Mouse (Mus musculus): ENCODE results near the gene Klc1.

Gene Klc1

DNA sequence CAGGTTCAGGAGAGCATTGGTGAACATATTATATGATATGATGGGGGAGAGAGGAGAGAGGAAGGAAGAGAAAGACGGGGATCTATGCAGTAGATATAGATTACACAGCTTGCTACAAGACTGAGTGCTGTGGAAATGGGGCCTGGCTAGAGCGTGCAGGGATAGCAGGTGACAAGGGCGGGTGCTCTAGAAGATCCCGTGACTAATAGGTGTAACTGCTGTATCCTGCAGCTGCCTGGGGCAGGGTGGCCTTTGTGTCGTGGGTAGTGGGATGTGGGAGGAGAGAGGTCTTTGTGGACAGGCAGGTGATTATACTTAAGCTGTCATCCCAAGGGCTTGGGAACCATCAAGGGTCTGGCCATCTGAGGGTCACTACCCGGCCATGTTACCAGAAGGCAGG, 13.4 kb upstream of the Klc1 start:
- DNase-seq = no peak

- peak; percentile 81 to 83 for DNase-seq
These were observed 12.6 kb upstream of the Klc1 start for GRCm38 (mm10) chr12:111746091-111746490.

GRCm38 (mm10) chr12:111747421-111747820, 11.2 kb upstream of the Klc1 start:
- DNase-seq = no peak

GRCm38 (mm10) chr12:111750739-111751138, 7.9 kb upstream of the Klc1 start:
- DNase-seq = no peak

- DNase-seq = no peak
These were observed 6.2 kb upstream of the Klc1 start for GRCm38 (mm10) chr12:111752491-111752890.

DNA sequence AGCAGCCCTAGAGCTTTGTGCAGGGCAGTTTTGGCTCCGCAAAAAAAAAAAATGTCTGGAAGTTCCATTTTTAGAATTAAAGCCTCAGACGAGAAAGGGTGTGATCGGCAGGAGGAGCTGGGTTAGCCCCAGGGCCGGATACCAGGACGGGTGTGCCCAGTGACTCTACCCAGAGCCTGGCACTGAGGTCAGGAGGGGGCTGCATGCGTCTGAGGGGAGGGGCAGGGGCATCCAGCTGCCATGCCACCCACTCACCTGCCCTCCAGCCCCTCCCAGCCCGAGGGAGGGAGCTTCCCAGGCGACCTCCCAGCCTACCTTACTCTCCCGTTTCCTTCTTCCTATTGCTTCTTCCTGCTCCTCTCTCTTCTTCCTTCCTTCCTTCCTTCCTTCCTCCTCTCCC, 5.3 kb upstream of the Klc1 start:
- peak; percentile 33 to 44 for DNase-seq

DNA sequence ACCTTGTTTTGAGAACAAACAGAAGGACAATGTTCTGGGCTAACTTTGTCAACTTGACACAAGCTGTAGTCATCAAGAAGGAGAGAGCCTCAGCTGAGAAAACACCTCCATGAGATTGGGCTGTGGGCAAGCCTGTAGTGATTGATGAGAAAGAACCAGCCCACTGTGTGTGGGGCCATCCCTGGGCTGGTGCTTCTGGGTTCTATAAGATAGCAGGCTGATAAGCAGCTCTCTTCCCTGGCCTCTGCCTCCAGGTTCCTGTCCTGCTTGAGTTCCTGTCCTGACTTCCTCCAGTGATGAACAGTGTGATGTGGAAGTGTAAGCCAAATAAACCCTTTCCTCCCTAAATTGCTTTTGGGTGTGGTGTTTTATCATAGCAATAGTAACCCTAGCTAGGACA, 3.9 kb upstream of the Klc1 start:
- no peak for DNase-seq

- no peak for DNase-seq
These were observed 3.4 kb upstream of the Klc1 start for GRCm38 (mm10) chr12:111755231-111755630.

DNA sequence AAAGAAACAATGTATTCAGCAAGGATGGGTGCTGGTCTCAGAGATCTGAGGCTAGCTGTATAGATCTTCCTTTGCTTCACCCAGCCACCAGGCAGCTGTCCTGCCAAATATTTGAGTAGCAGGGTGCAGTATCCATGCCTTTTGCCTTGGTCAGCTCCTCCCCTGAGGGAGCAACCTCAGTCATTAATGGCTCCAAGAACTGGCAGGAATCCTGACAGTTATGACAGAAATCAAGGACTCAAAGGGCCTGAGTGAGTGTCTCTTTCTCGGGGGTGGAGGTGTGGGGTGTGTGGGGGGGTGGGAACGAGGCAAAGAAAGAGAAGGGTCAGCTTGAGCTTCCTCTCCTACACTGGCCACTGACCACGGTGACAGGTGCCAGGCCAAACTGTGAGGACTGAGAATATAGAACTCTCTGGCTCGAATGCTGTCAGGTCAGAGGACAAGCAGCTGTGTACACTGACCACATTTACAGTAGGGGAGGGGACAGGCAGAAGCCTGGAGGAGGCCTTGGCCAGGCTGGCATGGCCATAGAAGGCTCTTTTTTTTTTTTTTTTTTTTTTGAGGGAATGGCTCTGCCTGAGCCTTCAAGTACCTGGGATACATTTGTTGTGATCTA, 2.5 kb upstream of the Klc1 start:
- no peak for DNase-seq

DNA sequence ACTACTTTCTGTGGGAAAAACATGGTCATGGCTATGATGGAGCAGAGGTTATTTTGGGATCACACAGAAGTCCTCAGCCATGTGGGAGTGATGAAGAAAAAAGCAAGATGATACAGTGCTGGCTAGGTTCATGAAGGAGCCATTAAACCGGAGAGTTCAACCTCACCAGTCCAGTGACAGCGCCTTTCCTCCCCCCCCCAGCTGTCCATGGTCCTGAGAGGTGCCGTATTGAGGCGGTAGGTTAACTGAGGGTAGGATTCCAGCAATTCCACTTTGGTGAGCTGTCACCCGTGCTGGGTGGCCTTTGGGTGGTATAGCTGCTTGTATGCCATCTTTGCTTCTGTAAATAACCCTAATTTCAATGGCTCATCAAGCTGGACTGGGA, 2.0 kb upstream of the Klc1 start:
- DNase-seq = no peak

DNA sequence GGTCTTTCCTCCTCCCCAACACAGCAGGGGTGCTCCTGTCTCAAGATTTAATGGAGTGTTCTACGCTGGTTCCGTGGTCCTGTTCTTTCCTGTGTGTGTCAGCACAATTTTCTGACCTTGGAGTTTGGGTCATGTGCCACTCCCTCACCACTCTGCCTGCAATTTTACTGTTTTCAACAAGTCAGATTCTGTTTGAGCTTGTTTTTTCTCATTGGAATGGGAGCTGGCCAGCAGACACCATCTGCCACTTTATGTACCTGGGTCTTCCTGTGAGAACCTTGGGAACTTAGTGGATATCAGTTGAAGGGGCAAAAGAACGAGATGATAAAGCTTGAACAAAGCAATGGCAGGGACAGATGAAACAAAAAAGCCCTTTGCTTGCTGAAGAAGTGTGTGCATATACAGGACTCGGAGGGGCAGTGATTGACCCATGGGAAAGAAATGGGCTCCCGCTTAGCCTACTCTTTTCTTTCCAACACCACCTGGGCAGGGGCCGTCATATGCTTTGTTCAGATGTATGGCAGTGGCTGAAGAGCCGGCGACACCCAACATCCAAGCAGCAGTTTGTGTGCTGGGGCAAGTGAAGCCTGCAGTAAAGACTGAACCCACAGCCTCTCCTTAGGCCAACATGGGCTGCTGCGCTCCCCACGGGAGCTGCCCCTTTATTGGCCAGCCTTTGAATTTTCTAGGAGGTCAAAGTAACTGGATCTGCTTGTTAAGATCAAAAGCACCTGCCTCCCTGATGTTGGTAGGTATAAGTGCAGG, 906 bp upstream of the Klc1 start:
- DNase-seq = no peak

- DNase-seq = peak; percentile 75 to 88
These were observed 770 bp downstream of the Klc1 start for GRCm38 (mm10) chr12:111759176-111760061.

- no peak for DNase-seq
These were observed 1.8 kb downstream of the Klc1 start for GRCm38 (mm10) chr12:111760306-111760908.

- no peak for DNase-seq
These were observed 4.1 kb downstream of the Klc1 start for GRCm38 (mm10) chr12:111762620-111763280.

GRCm38 (mm10) chr12:111766313-111767236, 7.9 kb downstream of the Klc1 start:
- DNase-seq = no peak

- no peak for DNase-seq
These were observed 9.8 kb downstream of the Klc1 start for GRCm38 (mm10) chr12:111768322-111768928.

DNA sequence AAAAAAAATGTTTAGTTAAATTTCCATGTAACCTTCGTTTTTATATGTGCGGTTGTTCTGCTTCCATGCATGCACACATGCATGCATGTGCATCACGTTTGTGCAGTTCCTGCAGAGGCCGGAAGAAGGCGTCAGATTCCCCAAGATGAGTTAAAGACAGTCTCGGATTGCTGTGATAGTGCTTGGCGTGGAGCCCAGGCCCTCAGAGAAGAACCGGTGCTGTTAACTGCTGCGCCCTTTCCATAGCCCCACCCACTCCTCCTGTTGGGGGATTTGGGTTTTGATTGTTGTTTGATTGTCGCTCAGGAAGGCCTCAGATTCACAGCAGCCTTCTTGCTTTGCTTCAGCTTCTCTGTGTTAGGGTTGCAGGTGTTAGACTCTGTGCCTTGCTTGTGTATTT, 10.7 kb downstream of the Klc1 start:
- peak; percentile 56 to 70 for DNase-seq

DNA sequence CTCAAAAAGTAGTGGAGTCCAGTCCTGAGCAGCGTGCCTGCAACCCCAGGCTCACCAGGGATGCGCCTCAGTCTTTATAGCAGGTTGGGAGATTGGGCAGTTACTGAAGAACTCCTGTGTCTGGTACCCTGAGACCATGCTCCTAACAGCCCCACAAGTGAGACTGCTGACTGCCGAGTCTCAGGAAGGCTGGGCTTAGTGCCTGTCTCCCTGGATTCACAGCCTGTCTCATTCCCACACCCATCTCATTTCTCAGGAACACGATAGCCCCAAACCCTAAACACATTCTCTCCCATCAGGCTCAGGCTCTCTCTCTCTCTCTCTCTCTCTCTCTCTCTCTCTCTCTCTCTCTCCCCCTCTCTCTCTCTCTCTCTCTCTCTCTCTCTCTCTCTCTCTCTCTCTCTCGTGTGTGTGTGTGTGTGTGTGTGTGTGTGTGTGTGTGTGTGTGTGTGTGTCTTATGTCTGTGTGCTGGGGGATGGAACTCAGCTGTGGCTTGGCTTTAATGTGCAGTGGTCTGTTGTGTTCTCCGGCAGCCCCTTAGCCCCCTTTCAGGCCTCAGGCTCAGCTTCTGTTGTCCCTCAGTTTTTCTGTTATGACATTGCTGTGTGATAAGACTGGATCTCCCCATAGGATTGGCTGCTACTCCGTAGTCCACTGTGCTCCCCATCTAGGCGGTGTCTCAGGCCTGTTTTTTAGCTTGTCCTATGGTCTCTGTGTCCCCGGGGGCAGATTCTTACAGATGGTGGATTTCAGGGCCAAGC, 11.3 kb downstream of the Klc1 start:
- DNase-seq = no peak

DNA sequence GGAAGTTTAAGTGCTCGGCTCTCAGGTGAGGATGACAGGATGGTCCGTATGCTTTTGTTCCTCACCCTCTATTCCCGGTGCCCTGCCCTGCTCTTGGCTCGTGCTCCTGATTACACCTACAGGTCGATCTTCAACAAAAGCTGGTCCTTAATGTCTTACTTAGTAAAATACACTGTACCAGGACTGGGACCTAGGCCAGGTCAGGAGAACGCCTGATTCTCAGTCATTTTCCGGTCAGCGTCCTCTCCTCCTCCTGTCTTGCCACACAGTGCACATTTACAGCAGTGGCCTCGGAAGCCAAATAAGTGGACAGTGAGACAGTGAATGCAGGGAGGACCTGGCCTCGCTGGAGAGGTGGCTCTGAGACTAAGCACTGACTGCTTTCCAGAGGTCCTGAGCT, 12.0 kb downstream of the Klc1 start:
- DNase-seq = no peak

DNA sequence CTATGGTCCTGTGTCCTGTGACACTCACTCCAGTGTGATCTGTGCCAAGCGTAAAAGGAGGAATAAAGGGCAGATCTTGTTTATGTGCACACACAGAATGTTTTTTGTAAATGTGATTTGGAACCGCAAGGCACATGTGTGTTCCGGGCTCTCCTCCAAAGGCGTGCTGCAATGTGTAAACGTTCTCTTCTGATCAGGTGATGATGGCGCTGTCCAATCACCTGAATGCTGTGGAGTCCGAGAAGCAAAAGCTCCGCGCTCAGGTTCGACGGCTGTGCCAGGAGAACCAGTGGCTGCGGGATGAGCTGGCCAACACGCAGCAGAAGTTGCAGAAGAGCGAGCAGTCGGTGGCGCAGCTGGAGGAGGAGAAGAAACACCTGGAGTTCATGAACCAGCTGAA, 15.5 kb downstream of the Klc1 start:
- no peak for DNase-seq

All from lung, adult 18-20 months (tissue).